Mouse (Mus musculus) cortical plate, adult 2 months (tissue): ENCODE data around the gene Mapk8ip1.

Experiments used
- CTCF ChIP-seq: fragments of 200-500 bp; IDR thresholded peaks from 2 replicates; pipeline ENCODE4 v1.5.1; 2011; ENCODE audit warnings: mild to moderate bottlenecking, control low read depth, low read length; ENCODE audit not compliant: insufficient read depth; ENCODE audit errors: extremely low read depth
- POLR2A ChIP-seq: fragments of 200-500 bp; IDR thresholded peaks from 2 replicates; pipeline ENCODE4 v1.6.1; 2011; ENCODE audit warnings: mild to moderate bottlenecking, low read length, control low read depth; ENCODE audit not compliant: insufficient read depth; ENCODE audit errors: extremely low read depth

DNA sequence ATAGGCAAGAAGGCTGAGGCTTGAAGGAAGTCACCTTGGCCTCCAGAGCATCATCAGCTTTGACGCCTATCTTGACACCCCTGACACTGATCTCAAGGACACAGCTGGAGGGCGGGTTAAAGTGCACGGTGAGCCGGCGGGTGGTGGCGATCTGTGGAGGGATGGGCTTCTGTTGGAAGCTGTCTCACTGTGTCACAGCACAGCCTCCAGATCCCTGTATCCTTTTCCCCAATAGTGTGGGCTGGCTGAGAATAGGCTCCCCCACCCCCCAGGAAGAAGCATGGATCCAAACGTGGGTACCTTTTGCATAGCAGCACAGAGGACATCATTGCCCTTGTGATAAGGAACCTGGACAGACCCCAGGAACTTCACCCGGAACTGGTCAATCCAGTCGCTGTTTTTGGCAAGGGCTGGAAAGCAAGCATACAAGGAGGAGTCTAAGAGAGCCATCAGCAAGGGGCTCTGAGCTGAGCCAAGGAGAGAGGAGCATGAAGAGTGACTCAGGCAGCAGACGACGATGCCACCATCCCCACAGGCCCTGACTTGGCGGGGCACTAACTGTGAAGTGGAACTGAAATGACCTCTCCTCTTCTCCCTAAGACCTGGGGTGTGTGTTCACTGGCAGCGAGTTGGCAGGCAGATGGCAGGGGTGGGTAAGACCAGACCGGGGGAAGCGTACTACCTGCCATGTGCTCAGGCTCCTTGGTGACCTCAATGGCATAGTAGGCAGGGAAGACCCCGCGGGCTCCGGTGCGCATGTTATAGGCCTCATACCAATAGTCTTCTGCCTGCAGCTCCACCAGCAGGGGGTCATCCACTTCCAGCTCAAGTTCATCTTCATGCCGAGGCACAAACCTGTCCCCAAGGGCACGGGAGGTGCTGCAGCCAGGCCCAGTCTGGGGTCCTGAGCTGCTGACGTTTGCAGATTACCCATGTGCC, 15.7 kb downstream of the Mapk8ip1 start:
- TF ChIP-seq POLR2A (no peak), CTCF (no peak)
